Mouse (Mus musculus) small intestine, adult 2 months (tissue): ENCODE data around the gene S100a7a. TPM values are rescaled to one million over a fixed set of nuclear protein-coding genes. Genes with fewer than 3 reads are reported as not detected.

Source experiments
- H3K27ac ChIP-seq: fragments of 200-500 bp; 2 replicates; pipeline ENCODE4 v1.5.1; 2012; ENCODE audit warnings: low read depth, low read length, control low read depth, inconsistent platforms; ENCODE audit not compliant: insufficient read depth
- H3K27me3 ChIP-seq: fragments of 200-500 bp; 2 replicates; pipeline ENCODE4 v1.6.1; 2012; ENCODE audit warnings: mild to moderate bottlenecking, moderate library complexity, low read length, inconsistent platforms; ENCODE audit not compliant: control insufficient read depth, insufficient read depth
- H3K36me3 ChIP-seq: fragments of 200-500 bp; 2 replicates; pipeline ENCODE4 v1.6.1; 2012; ENCODE audit warnings: mild to moderate bottlenecking, low read length, control low read depth, inconsistent platforms; ENCODE audit not compliant: control insufficient read depth, insufficient read depth
- H3K4me1 ChIP-seq: fragments of 200-500 bp; 2 replicates; pipeline ENCODE4 v1.6.1; 2012; ENCODE audit warnings: low read length, inconsistent platforms, mixed read lengths; ENCODE audit not compliant: control insufficient read depth, insufficient read depth, insufficient read length
- H3K4me3 ChIP-seq: fragments of 200-500 bp; 2 replicates; pipeline ENCODE4 v1.5.1; 2012; ENCODE audit warnings: low read depth, mild to moderate bottlenecking, control low read depth, inconsistent platforms, low read length, moderate library complexity
- CTCF ChIP-seq: fragments of 200-500 bp; IDR thresholded peaks from 2 replicates; pipeline ENCODE4 v1.5.1; 2012; ENCODE audit warnings: low read depth, mild to moderate bottlenecking, control low read depth, inconsistent platforms, low read length, moderate library complexity, mixed read lengths; ENCODE audit not compliant: insufficient replicate concordance, insufficient read length; ENCODE audit errors: extremely low read depth
- POLR2A ChIP-seq: fragments of 200-500 bp; IDR thresholded peaks from 2 replicates; pipeline ENCODE4 v1.6.1; 2012; ENCODE audit warnings: low read depth, mild to moderate bottlenecking, control low read depth, inconsistent platforms, low read length, moderate library complexity
- WGBS: fragments of 180-500 bp; shearing (Covaris S2); methylation state at CpG from one replicate; pipeline ENCODE4 v1.1.7; 2018; 5-methylcytosine and 5-hydroxymethylcytosine counted together
- polyA plus RNA-seq: library from polyadenylated mRNA; depleted of rRNA; stranded (reverse); fragments of >200 nt; gene quantifications from 2 replicates; pipeline ENCODE4 v1.2.3, GENCODE M21; 2012

The S100a7a gene
- polyA plus RNA-seq, 1 experiment: 0.11 TPM

DNA sequence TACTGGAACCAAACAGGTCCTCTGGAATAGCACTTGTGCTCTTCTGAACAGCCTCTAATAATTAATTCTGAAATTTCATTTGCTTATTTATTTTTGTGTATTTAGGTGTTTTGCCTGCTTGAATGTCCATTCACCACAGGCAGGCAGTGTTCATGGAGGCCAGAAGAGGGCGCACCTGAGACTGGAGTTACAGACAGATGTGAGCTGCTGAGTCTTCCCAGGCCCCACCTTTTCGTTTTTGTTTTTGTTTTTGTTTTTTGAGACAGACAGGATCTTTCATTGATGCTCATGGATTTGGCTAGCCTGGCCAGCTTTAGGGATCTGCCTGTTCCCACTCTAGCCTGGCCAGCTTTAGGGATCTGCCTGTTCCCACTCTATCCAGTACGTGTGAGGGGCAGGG, 9.6 kb upstream of the S100a7a start:
- H3K36me3 ChIP-seq: no peaks in the 10 kb centered on the region
- H3K27ac ChIP-seq: no peak overlapping the region
- H3K4me1 ChIP-seq: no peaks in the 10 kb centered on the region
- 45% methylated on average over 3 of the region's 3 CpGs for WGBS
- no peak overlapping the region for H3K4me3 ChIP-seq
- H3K27me3 ChIP-seq: no peaks in the 10 kb centered on the region
- TF ChIP-seq CTCF (peak; percentile 68; the same call in 1 of the 2 replicates), POLR2A (no peak)

DNA sequence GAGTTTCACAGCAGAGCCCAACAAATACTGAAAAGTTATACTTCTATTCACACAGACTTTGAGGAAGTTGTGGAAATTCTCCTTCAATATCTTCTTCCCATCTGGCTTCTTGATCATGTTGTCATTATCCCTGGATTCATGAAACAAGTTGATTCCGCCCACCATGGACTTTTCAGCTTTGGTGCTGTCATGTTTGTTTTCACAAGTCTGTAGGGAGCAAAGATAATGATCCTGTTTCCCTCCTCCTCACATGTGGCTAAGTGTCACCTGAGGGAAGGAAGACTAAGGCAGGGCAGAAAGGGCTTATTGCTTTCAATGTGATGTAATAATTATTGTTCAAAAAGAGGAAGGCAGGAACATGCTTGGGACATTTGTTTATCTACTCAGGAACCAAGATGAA, 6.5 kb upstream of the S100a7a start:
- Histone ChIP-seq H3K27me3 (no peaks in the 10 kb centered on the region), H3K36me3 (no peaks in the 10 kb centered on the region), H3K27ac (no peak overlapping the region), H3K4me1 (no peaks in the 10 kb centered on the region), H3K4me3 (no peak overlapping the region)
- TF ChIP-seq CTCF: no peak
- no peak for TF ChIP-seq POLR2A
- 79% methylated on average over 1 of the region's 1 CpGs for WGBS

DNA sequence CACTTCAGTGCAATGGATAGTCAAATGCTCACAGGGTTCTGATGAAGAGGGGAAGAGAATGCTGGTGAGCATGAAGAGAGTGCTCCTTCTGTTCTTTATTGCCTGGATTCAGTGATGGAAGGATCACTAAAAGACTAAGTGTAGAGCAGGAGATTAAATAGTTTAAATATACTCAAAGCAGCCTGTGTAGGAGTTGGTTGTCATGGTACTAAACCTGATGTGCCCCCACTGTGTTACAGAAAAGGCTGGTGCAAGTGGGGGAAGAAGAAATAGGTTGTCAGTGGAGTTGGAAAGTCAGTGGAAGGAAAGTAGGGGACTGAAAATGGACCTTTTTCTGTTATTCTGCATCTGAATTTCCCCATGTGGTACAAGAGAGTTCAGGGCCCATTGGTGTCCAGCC, 4.8 kb upstream of the S100a7a start:
- no peak overlapping the region for H3K4me3 ChIP-seq
- no peaks in the 10 kb centered on the region for H3K36me3 ChIP-seq
- H3K27ac ChIP-seq: no peak overlapping the region
- no peaks in the 10 kb centered on the region for H3K27me3 ChIP-seq
- TF ChIP-seq POLR2A (no peak), CTCF (no peak)
- H3K4me1 ChIP-seq: no peaks in the 10 kb centered on the region

DNA sequence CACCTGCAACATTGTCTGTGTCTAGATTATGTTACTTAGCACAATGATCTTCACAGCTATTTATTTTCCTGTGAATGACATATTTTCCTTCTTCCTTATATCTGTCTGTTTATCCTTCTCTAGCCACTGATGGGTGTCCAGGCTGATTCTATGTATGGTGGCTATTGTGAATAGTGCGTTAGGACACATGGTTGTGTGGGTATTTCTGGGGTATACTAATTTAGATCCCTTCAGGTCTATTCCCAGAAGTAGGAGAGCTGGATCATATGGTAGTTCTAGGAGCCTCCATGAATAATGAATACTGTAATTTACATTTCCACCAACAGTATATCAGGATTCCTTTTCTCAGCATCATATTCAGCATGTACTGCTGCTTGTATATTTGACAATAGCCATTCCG, 4.0 kb upstream of the S100a7a start:
- Histone ChIP-seq H3K27ac (no peak overlapping the region), H3K27me3 (no peaks in the 10 kb centered on the region), H3K4me1 (no peaks in the 10 kb centered on the region), H3K4me3 (no peak overlapping the region), H3K36me3 (no peaks in the 10 kb centered on the region)
- 93% methylated on average over 2 of the region's 2 CpGs for WGBS
- TF ChIP-seq CTCF (no peak), POLR2A (no peak)

DNA sequence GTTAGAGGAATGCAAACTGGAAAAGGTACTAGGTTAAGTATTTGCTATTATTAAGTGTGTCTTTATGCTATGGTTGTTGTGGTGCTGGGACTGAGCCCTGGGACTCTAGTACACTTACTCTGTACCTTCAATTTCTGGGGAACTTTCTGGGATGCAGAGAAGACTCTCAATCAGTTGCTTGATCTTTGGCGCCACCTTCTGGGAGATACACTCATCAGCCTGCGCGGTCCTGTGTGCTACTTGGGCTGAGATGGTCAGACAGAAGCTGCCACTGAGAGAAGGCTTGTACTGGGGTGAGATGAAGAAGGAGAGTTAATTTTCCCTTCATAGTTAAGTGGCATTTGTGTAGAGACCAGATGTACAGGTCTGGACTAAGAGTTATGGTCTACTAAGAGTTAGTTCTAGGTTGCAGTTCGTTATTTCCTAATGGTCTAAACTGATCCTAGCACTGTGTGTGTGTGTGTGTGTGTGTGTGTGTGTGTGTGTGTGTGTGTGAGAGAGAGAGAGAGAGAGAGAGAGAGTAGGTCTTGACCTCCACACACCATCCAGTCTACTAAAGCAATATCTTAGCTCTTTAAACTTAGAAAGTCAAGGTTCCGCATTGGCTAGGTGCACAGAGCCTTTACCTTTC, 824 bp upstream of the S100a7a start:
- TF ChIP-seq POLR2A (no peak), CTCF (peak; percentile 75; the same call in 1 of the 2 replicates)
- 35% methylated on average over 5 of the region's 5 CpGs for WGBS
- no peak overlapping the region for H3K27ac ChIP-seq
- H3K27me3 ChIP-seq: no peaks in the 10 kb centered on the region
- no peaks in the 10 kb centered on the region for H3K4me1 ChIP-seq
- H3K4me3 ChIP-seq: no peak overlapping the region
- H3K36me3 ChIP-seq: no peaks in the 10 kb centered on the region

DNA sequence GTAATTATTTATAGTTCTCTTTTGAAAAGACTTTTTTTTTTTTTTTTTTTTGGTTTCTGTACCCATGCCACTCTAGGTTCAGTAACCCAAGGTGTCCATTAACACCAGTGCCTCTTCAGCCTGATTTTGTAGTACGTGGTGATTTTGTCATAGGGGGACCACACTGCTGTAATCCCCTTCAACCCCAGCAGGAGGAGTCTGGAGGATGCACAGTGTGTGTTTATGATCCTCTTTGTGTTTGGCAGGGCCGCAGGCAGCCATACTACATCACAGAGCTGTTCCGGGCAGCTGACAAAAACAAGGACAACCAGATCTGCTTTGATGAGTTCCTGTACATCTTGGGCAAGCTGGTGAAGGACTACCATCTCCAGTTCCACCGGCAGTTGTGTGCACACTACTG, 3.6 kb downstream of the S100a7a start:
- Histone ChIP-seq H3K4me1 (no peaks in the 10 kb centered on the region), H3K4me3 (no peak overlapping the region), H3K27me3 (no peaks in the 10 kb centered on the region), H3K36me3 (no peaks in the 10 kb centered on the region), H3K27ac (no peak overlapping the region)
- TF ChIP-seq CTCF: no peak
- no peak for TF ChIP-seq POLR2A
- WGBS: 60% methylated on average over 4 of the region's 4 CpGs

DNA sequence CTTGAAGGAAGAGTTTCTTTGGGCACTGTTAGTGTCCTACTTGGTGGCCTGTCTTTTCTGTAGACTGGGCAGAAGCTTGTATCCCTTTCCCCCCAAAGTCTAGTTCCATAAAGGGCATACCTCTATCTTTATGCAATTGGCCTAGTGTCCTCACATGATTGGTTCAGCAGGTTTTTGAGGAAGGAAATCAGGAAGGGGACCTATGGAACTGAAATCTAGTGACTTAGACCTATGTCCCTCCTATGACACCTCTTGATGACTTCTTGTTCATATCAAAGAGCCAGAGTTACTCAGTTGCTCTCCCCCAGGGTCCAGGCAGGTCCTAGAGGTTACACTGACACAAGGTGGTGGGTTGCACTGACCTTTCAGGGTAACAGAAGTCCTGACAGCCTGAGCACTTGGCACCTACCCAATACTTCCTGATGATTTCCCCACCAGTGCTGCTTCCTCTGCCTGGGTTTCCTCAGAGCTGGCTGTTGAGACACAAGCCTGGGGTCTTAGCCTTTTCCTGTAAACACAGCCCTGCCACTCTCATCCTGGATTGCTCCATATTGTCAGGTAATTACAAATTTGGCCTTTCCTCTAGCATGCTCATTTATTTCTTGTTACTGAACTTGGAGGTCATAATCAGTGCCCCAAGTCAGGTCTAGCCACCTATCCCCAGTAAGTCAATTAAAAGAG, 5.7 kb downstream of the S100a7a start:
- Histone ChIP-seq H3K36me3 (no peaks in the 10 kb centered on the region), H3K4me3 (no peak overlapping the region), H3K27ac (no peak overlapping the region), H3K4me1 (no peaks in the 10 kb centered on the region), H3K27me3 (no peaks in the 10 kb centered on the region)
- TF ChIP-seq POLR2A (no peak), CTCF (no peak)
